Mouse (Mus musculus) kidney, adult 2 months (tissue): ENCODE data around the gene Arg2.

Experiments
- CTCF ChIP-seq: fragments of 200-500 bp; conservative IDR thresholded peaks from 2 replicates; pipeline ENCODE4 v1.5.1; 2011; ENCODE audit warnings: low read depth, mild to moderate bottlenecking, control low read depth, low read length, moderate library complexity, mixed read lengths; ENCODE audit not compliant: insufficient read depth, insufficient read length
- POLR2A ChIP-seq: fragments of 200-500 bp; IDR thresholded peaks from one replicate; pipeline ENCODE4 v1.6.1; 2011; ENCODE audit warnings: low read depth, low read length, control low read depth

- TF ChIP-seq POLR2A (no peak), CTCF (peak; percentile 89)
Measured at GRCm38 (mm10) chr12:79092569-79092968, 38.0 kb upstream of the Arg2 start.
